Mouse (Mus musculus) liver, postnatal 0 days (tissue): ENCODE measurements at regions not wholly inside any gene's neighbourhood (a gene's known extent, or its start where the extent isn't known, plus 50 kb on each side); places are given as distances from the start of the nearest gene placed in this dataset.

ENCODE experiments used
- CTCF ChIP-seq: sonication (generic); IDR thresholded peaks from 2 replicates; pipeline ENCODE4 v1.5.1; 2016; ENCODE audit warnings: antibody characterized with exemption, low read depth
- EP300 ChIP-seq: IDR thresholded peaks from 2 replicates; pipeline ENCODE4 v1.6.1; 2016; ENCODE audit warnings: antibody characterized with exemption, low read depth, mild to moderate bottlenecking

DNA sequence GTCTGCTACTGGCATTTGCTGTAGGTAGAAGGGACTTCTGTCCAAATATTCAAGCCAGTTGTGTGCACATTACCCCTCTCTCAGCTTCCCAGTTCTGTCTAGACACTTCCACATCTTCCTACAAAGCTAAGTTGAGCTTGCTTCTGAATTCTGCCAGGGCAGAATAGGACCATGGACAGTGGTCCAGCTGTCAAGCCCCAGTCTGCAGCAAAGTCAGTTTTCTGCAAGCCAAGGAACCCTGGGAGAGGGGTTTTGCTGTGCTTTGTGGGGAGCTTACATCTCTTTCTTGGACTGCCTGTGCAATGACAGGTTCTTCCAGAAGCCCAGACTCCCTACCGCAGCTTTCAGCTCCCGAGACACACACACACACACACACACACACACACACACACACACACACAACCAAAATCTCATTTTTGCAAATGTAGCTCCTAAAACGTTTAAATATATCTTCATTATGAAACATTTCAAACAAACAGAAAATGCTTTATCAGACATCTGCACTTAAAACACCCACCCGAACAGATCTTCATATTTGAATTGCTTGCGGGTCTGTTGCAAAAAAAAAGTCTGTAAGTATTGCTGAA, 91.4 kb upstream of the Mkln1 start:
- no peak for TF ChIP-seq CTCF
- TF ChIP-seq EP300: no peak
